Mouse (Mus musculus): Measurements from ENCODE around the gene Prim2. TPM values are rescaled to one million over a fixed set of nuclear protein-coding genes. Genes with fewer than 3 reads are reported as not detected.
"Not testable (repeated sequence)": the region's sequence is repeated elsewhere in the genome, so short reads cannot be mapped to it uniquely, and the experiment has no call there.

The Prim2 gene
- polyA plus RNA-seq, 1 experiment from 2014 or later, result 32.2 TPM

DNA sequence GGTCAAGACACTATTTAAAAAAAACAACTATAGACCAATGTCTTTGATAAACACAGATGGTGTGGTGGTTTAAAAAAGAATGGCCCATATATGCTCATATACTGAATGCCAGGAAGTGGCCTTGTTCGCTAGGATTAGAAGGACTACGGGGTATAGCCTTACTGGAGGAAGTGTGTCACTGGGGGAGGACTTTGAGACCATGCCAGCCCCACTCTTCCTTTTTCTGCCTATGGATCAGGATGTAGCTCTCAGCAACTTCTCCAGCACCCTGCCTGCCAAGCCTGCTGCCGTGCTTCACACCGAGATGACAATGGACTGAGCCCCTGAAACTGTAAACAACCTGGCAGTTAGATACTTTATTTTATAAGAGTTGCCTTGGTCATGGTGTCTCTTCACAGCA is 45.2 kb downstream of the Prim2 start:
- H3K36me3 ChIP-seq, result peaks cover 3% of the 10 kb centered on the region; the same call in 1 of the 2 replicates
- whole genome bisulfite sequencing, result 94% methylated on average over 4 of the region's 4 CpGs
- no peaks in the 10 kb centered on the region for H3K27me3 ChIP-seq (replicated peaks)
- H3K9ac ChIP-seq, result no peak overlapping the region
- H3K4me2 ChIP-seq (replicated peaks), result no peak overlapping the region
- no peaks in the 10 kb centered on the region for H3K9me3 ChIP-seq
- ATAC-seq (ENCODE audit: low FRiP score, low read depth), result no peak
- no peak overlapping the region for H3K27ac ChIP-seq
- no peaks in the 10 kb centered on the region for H3K4me1 ChIP-seq
- H3K4me3 ChIP-seq, result no peak overlapping the region

DNA sequence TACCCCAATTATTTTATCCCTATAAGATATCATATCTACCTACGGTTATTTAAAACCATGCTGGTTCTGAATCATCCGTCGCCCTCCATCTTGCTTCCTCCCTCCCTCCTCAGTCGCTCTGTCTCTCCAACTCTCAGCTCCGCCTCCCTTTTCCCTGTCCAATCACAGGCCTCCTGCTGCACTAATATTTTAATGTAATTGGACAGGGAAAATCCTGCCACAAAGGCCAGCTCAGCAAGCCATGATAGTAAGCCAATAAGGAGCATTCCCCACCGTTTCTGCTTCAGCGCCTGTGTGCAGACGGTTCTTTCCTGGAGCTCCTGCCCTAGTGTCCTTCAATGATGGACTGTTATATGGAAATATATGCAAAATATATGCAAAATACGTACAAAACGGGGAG is 47.8 kb downstream of the Prim2 start:
- no peaks in the 10 kb centered on the region for H3K27me3 ChIP-seq (replicated peaks)
- H3K9ac ChIP-seq, result no peak overlapping the region
- no peak overlapping the region for H3K27ac ChIP-seq
- H3K36me3 ChIP-seq, result no peaks in the 10 kb centered on the region
- WGBS, result 87% methylated on average over 10 of the region's 10 CpGs
- H3K4me3 ChIP-seq, result no peak overlapping the region
- H3K9me3 ChIP-seq, result no peaks in the 10 kb centered on the region
- ATAC-seq (ENCODE audit: low FRiP score, low read depth), result no peak
- no peak overlapping the region for H3K4me2 ChIP-seq (replicated peaks)
- H3K4me1 ChIP-seq, result no peaks in the 10 kb centered on the region

DNA sequence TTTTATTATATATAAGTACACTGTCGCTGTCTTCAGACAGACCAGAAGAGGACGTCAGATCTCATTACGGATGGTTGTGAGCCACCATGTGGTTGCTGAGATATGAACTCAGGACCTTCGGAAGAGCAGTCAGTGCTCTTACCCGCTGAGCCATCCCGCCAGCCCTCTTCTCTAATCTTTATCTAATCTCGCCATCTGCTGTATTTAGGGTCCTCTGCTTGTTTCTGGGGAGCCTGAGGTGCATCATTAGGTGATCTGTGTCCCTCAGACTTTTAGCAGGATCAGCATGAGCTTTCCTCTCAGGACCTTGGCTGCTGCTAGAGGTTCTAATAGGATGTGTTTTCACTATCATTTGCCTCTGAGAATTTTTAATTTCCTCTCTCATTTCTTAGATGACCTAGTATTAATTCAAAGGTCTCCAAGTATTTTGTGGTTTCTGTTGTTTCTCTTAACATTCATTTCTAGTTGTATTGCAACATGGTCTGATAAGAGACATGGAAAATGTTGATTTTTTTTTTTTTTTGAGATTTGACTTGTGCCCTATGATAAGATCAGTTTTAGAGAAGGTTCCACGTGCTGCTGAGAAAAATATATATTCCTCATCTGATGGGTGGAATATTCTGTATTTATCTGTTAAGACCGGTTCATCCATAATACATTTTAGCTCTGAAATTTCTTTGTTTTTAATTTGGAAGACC is 49.4 kb downstream of the Prim2 start:
- Histone ChIP-seq H3K9me3 (no peaks in the 10 kb centered on the region), H3K9ac (no peak overlapping the region), H3K27ac (no peak overlapping the region), H3K36me3 (no peaks in the 10 kb centered on the region), H3K27me3 (replicated peaks) (no peaks in the 10 kb centered on the region), H3K4me1 (no peaks in the 10 kb centered on the region), H3K4me3 (no peak overlapping the region), H3K4me2 (replicated peaks) (no peak overlapping the region)
- 94% methylated on average over 9 of the region's 9 CpGs for WGBS
- ATAC-seq (ENCODE audit: low FRiP score, low read depth), result no peak

DNA sequence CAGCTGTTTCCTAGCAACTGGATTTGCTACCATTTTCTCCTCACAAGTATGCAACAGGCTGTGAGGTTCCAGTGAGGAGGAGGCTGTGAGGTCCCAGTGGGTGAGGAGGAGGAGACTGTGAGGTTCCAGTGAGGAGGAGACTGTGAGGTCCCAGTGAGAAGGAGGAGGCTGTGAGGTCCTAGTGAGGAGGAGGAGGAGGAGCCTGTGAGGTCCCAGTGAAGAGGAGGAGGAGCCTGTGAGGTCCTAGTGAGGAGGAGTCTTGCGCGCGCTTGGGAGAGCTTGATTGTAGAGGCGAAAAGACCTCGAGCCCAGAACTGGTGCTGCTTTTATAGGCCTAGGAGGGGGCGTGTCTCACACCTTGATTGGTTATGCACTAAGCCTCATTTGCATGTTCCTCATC is 53.0 kb downstream of the Prim2 start:
- 95% methylated on average over 6 of the region's 6 CpGs for WGBS
- not testable (repeated sequence) for H3K27me3 ChIP-seq (replicated peaks); H3K36me3 ChIP-seq; ATAC-seq (ENCODE audit: low FRiP score, low read depth); H3K4me1 ChIP-seq; H3K9ac ChIP-seq; H3K9me3 ChIP-seq; H3K27ac ChIP-seq; H3K4me3 ChIP-seq; H3K4me2 ChIP-seq (replicated peaks)

DNA sequence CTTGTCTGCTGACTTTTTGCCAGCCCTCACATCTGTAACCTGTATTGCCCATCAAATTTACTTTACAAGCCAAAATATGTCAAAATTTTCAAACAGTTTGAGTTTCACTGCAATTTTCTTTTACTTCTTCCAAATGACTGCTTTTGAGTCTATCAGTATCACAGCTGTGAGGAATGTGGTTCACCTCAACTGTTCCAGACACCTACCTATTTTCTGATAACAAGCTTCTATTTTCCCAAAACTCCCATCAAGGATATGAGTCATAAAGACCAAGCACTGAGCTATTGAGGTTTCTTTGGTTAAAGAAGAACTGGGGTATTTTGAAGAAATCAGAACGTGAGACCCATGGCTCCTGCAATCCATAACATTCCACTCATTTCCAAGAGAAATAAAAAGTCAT is 57.5 kb downstream of the Prim2 start:
- no peaks in the 10 kb centered on the region for H3K9me3 ChIP-seq
- H3K27me3 ChIP-seq (replicated peaks), result no peaks in the 10 kb centered on the region
- H3K4me3 ChIP-seq, result no peak overlapping the region
- H3K36me3 ChIP-seq, result no peaks in the 10 kb centered on the region
- H3K4me1 ChIP-seq, result no peaks in the 10 kb centered on the region
- no peak overlapping the region for H3K27ac ChIP-seq
- 93% methylated on average over 1 of the region's 1 CpGs for WGBS
- no peak overlapping the region for H3K9ac ChIP-seq
- H3K4me2 ChIP-seq (replicated peaks), result no peak overlapping the region
- no peak for ATAC-seq (ENCODE audit: low FRiP score, low read depth)

DNA sequence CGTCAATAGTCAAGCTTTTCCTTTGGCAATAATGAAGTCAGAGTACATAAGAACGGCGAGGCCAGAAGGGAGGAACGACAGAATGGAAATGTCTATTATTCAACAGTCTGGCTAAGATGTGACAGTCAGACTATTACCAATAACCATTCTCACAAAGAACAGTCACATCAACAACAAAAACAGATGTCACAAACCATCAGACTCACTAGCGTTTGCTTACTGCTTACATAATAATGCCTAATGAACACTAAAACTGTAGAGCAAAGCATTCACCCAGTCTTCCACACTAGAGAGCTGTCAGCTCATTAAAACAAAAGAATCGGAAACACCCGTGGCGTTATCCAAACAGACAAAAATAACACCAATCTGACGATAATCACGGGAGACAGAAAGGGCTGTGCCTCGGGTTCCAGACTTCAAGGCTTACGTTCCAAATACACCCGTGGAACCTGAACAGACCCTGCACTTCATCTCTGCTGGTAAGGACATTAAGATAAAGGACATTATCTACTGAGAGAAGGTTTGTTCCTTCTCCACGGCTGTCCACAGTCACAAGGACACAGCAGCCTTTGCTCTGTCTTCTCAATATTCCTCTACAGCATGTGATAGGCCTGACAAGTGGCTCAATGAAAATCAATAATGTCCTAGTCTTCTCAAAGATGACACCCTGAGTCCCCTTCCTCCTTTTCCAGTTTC is 59.4 kb downstream of the Prim2 start:
- Histone ChIP-seq H3K4me2 (replicated peaks) (no peak overlapping the region), H3K27ac (no peak overlapping the region), H3K4me3 (no peak overlapping the region), H3K9me3 (no peaks in the 10 kb centered on the region), H3K4me1 (no peaks in the 10 kb centered on the region), H3K27me3 (replicated peaks) (no peaks in the 10 kb centered on the region), H3K9ac (no peak overlapping the region), H3K36me3 (no peaks in the 10 kb centered on the region)
- 80% methylated on average over 14 of the region's 14 CpGs for WGBS
- no peak for ATAC-seq (ENCODE audit: low FRiP score, low read depth)

DNA sequence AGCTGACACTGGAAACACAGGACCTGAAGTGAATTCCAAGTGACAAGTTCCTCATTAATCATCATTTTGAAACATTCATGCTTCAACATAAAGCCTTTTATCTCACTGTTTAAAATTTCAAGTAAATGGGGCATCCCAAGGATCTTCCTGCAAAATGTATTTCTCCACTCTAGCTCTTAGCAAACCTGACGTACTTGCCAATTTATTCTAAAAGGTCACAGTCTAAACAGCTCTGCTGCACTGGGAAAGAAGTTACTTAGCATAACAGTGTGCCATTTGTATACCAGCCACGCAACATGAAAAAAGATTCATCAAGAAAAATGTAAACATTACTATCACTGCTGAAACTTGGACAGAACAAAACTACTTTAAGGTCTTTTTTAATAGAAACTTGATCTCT is 61.5 kb downstream of the Prim2 start:
- no peak overlapping the region for H3K27ac ChIP-seq
- no peak overlapping the region for H3K4me2 ChIP-seq (replicated peaks)
- no peak for ATAC-seq (ENCODE audit: low FRiP score, low read depth)
- no peaks in the 10 kb centered on the region for H3K4me1 ChIP-seq
- WGBS, result 77% methylated on average over 2 of the region's 2 CpGs
- no peak overlapping the region for H3K9ac ChIP-seq
- H3K36me3 ChIP-seq, result no peaks in the 10 kb centered on the region
- no peaks in the 10 kb centered on the region for H3K27me3 ChIP-seq (replicated peaks)
- H3K9me3 ChIP-seq, result no peaks in the 10 kb centered on the region
- no peak overlapping the region for H3K4me3 ChIP-seq

DNA sequence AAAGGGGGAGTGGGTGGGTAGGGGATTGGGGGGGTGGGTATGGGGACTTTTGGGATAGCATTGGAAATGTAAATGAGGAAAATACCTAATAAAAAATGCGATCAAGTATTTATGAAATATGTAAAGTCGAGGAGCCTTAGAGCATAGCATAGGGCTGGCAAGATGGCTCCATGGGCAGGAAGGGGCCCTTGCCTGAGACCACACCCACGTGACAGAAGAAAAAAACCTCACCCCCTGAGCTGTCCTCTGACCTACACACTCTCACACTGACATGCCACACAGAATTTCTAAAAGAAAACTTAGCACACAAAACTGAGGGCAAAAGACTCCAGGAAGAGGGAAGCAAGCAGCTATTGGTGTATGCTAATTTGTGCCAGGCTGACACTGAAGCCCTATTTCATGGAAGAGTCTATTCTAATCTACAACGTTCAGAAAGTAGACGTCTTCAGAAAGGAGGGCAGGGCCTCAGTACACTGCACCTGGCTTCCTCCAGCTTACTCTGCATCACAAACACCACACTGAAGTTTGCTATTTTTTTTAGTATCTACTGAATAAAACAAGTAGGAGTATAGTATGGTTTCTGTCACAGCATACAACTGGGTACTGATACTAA is 65.4 kb downstream of the Prim2 start:
- Histone ChIP-seq H3K36me3 (no peaks in the 10 kb centered on the region), H3K4me3 (no peak overlapping the region), H3K4me1 (no peaks in the 10 kb centered on the region), H3K27me3 (replicated peaks) (no peaks in the 10 kb centered on the region), H3K27ac (no peak overlapping the region), H3K9me3 (no peaks in the 10 kb centered on the region), H3K9ac (no peak overlapping the region), H3K4me2 (replicated peaks) (no peak overlapping the region)
- no peak for ATAC-seq (ENCODE audit: low FRiP score, low read depth)
- 86% methylated on average over 5 of the region's 5 CpGs for WGBS

DNA sequence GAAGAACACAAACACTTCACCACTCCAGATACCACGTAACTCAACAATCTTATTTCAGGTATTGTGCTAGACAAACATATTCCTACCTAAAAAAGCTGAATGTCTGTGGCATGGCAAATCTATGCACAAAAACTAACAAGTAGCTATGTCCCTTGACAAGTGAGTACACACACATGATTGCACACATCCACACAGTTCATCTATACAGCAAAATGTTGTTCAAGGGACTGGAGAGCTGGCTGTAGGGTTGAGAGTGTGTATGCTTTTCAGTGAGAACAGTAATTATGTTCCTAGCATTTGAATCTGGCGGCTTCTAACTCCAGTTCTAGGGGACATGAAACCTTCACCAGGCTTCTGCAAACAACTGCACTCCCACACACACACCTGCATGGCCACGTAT is 69.9 kb downstream of the Prim2 start:
- H3K36me3 ChIP-seq, result no peaks in the 10 kb centered on the region
- no peak overlapping the region for H3K27ac ChIP-seq
- 89% methylated on average over 3 of the region's 3 CpGs for WGBS
- no peak for ATAC-seq (ENCODE audit: low FRiP score, low read depth)
- peaks cover 10% of the 10 kb centered on the region for H3K9me3 ChIP-seq
- H3K4me3 ChIP-seq, result no peak overlapping the region
- no peaks in the 10 kb centered on the region; the same call in 1 of the 2 replicates for H3K4me1 ChIP-seq
- no peaks in the 10 kb centered on the region for H3K27me3 ChIP-seq (replicated peaks)
- H3K4me2 ChIP-seq (replicated peaks), result no peak overlapping the region
- no peak overlapping the region for H3K9ac ChIP-seq

DNA sequence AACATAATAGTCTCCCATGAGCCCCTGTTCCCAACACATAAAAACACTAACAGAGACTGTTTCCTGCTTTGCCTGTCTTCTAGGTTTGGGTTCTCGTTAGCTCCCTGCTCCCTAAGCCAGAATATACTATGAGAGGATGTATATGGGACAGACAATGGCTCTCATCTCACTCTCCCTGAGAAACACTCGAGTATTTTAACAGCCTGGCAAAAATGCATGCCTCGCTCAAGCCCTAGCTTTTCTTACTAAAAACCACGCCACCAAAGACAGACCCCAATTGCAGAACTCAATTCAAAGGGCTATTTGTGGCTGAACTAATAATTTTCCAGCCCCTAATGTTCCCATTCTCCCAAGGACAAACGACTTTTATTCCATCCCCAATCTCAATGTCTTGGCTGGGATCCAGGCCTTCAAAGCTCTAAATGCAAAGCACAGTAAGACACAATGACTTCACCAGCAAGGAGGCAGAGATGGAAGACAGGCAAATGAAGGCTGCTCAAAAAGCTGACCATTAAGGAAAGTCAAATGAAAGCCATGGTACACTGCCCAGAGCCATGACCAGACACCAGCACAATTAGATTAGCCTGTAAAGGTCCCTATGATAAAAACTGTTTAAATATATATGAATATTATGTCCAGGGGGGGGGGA is 70.5 kb downstream of the Prim2 start:
- Histone ChIP-seq H3K4me3 (no peak overlapping the region), H3K36me3 (no peaks in the 10 kb centered on the region), H3K27me3 (replicated peaks) (no peaks in the 10 kb centered on the region), H3K9me3 (peaks cover 10% of the 10 kb centered on the region), H3K9ac (no peak overlapping the region), H3K4me2 (replicated peaks) (no peak overlapping the region), H3K27ac (no peak overlapping the region), H3K4me1 (no peaks in the 10 kb centered on the region; the same call in 1 of the 2 replicates)
- peak; percentile 61; the same call in 1 of the 2 replicates for ATAC-seq (ENCODE audit: low FRiP score, low read depth)
- 63% methylated on average over 5 of the region's 5 CpGs for whole genome bisulfite sequencing

DNA sequence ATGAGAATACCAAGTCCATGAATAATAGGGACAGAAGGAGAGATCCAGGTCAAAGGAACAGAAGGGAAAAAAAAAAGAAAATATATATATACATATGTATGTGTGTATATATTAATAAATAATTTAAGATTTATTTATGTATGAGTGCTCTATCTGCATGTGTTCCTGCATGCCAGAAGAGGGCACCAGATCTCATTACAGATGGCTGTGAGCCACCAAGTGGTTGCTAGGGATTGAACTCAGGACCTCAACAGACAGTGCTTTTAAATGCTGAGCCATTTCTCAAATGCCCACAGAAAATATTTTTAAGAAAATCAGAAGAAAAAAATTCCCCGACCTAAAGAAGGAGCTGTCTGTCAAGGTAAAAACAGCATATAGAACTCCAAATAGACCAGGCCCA is 72.6 kb downstream of the Prim2 start:
- Histone ChIP-seq H3K27ac (no peak overlapping the region), H3K36me3 (no peaks in the 10 kb centered on the region), H3K9ac (no peak overlapping the region), H3K4me2 (replicated peaks) (no peak overlapping the region), H3K4me3 (no peak overlapping the region), H3K27me3 (replicated peaks) (no peaks in the 10 kb centered on the region), H3K4me1 (no peaks in the 10 kb centered on the region; the same call in 1 of the 2 replicates), H3K9me3 (peaks cover 10% of the 10 kb centered on the region)
- 93% methylated on average over 1 of the region's 1 CpGs for WGBS
- no peak for ATAC-seq (ENCODE audit: low FRiP score, low read depth)

DNA sequence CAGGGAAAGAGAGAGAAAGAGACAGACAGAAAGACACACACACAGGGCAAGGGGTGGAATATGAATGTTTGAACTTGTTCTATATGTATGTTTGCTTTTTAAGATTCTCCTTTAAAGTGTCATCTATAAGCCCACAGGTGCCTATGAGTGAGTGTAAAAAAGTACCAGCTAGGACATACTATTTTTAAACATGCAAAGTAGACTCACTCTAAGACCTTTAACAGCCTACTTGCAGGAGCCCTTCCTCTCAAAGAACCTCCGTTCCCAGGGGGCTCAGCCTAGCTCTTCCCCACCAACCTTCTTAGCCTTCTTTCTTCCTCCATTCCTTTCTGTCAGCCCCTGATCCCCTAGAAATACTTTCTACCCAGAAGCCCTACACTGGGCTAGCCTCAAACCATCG is 73.7 kb downstream of the Prim2 start:
- Histone ChIP-seq H3K27me3 (replicated peaks) (no peaks in the 10 kb centered on the region), H3K4me3 (no peak overlapping the region), H3K9me3 (peaks cover 10% of the 10 kb centered on the region), H3K36me3 (no peaks in the 10 kb centered on the region), H3K4me2 (replicated peaks) (no peak overlapping the region), H3K9ac (no peak overlapping the region), H3K27ac (no peak overlapping the region), H3K4me1 (no peaks in the 10 kb centered on the region; the same call in 1 of the 2 replicates)
- ATAC-seq (ENCODE audit: low FRiP score, low read depth), result no peak
- WGBS, result 89% methylated on average over 2 of the region's 2 CpGs
